ENCODE assay signal across 22 mouse cellular contexts in the genomic region with DNA sequence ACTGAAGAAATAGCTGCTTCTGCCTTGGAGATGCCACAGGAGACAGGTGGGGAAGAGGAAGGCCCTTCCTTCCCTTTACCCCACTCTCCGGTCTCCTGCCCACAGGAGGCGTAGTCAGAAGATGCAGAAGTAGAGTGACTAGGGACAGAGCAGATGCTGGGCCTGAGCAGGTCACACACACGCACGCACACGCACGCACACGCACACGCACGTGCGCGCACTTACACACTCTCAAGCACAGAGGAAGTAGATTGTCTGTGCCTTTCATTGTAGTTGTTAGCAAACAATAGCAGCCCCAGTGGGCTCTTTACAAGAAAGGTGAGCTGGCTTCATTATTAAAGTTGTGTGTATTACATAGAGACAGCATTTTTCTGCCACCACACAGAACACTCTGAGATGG.
"Had no signal": no experiment of that assay in that cellular context is flagged by ENCODE, and none has a peak within 500 bp of the region (broad histone marks: within the 10 kb centered on the region; RNA-seq: fewer than 3 reads in every experiment).

No protein-coding gene starts in this region.

- H3K4me2 ChIP-seq: limb, embryonic 12.5 days; limb, embryonic 15.5 days; liver, embryonic 11.5 days; lung, embryonic 15.5 days; midbrain, embryonic 13.5 days; stomach, embryonic 15.5 days had no signal

- ATAC-seq: intestine, postnatal 0 days; liver, postnatal 0 days; midbrain, embryonic 13.5 days; midbrain, embryonic 16.5 days had no signal

- DNase-seq: kidney, adult 2 months; kidney, postnatal 25 days; layer of hippocampus, adult 9-11 months; left cerebral cortex, postnatal 4 days; liver, postnatal 0 days; lung, postnatal 14 days; lung, postnatal 4 days; right cerebral cortex, adult 18-20 months; right cerebral cortex, postnatal 14 days; right cerebral cortex, postnatal 4 days; thymus, postnatal 25 days had no signal

- H3K36me3 ChIP-seq: limb, embryonic 12.5 days; limb, embryonic 15.5 days; lung, embryonic 15.5 days; midbrain, embryonic 13.5 days; stomach, embryonic 15.5 days had no signal

- H3K27me3 ChIP-seq: limb, embryonic 12.5 days; lung, embryonic 15.5 days; midbrain, embryonic 13.5 days; stomach, embryonic 15.5 days had no signal

- H3K4me1 ChIP-seq: limb, embryonic 12.5 days; limb, embryonic 15.5 days; lung, embryonic 15.5 days had no signal

- H3K9me3 ChIP-seq: limb, embryonic 12.5 days; limb, embryonic 15.5 days; lung, embryonic 15.5 days; midbrain, embryonic 13.5 days; stomach, embryonic 15.5 days had no signal

- H3K9ac ChIP-seq: limb, embryonic 12.5 days; limb, embryonic 15.5 days; liver, embryonic 14.5 days; liver, postnatal 0 days; lung, embryonic 15.5 days; midbrain, embryonic 13.5 days; stomach, embryonic 15.5 days had no signal

- H3K4me3 ChIP-seq: layer of hippocampus, adult 2 months; limb, embryonic 12.5 days; limb, embryonic 15.5 days; lung, embryonic 15.5 days; midbrain, embryonic 13.5 days; stomach, embryonic 15.5 days had no signal

- H3K27ac ChIP-seq: kidney, postnatal 0 days; layer of hippocampus, adult 2 months; limb, embryonic 12.5 days; limb, embryonic 15.5 days; liver, embryonic 14.5 days; lung, embryonic 15.5 days; midbrain, embryonic 13.5 days; stomach, embryonic 15.5 days had no signal
